Mouse (Mus musculus) liver, adult 2 months (tissue): ENCODE measurements around the gene Ttc39d.
"Not testable (repeated sequence)": the region's sequence is repeated elsewhere in the genome, so short reads cannot be mapped to it uniquely, and the experiment has no call there.

Experiments
- CTCF ChIP-seq: fragments of 200-500 bp; IDR thresholded peaks from 2 replicates; pipeline ENCODE4 v1.5.1; 2011; ENCODE audit warnings: low read depth, low read length, control low read depth
- POLR2A ChIP-seq: fragments of 200-500 bp; IDR thresholded peaks from 2 replicates; pipeline ENCODE4 v1.6.1; 2011; ENCODE audit warnings: low read length, control low read depth; ENCODE audit not compliant: insufficient read depth; ENCODE audit errors: extremely low read depth

GRCm38 (mm10) chr17:80178846-80179245 lies 28.4 kb upstream of the Ttc39d start:
- TF ChIP-seq POLR2A, CTCF: not testable (repeated sequence)
